Mouse (Mus musculus): ENCODE measurements at regions not wholly inside any gene's neighbourhood (a gene's known extent, or its start where the extent isn't known, plus 50 kb on each side); places are given as distances from the start of the nearest gene placed in this dataset.

- DNase-seq (ENCODE audit: low read depth, low spot score), result no peak
- no peak overlapping the region for H3K27ac ChIP-seq (ENCODE audit: control insufficient read depth, low read depth, low read length)
- no peak overlapping the region for H3K9ac ChIP-seq (ENCODE audit: control insufficient read depth, low read depth, low read length, poor library complexity, severe bottlenecking)
- H3K36me3 ChIP-seq (ENCODE audit: control insufficient read depth in 1 of 2, insufficient read depth in 2 of 2, low read length in 2 of 2), result no peaks in the 10 kb centered on the region
- no peak for TF ChIP-seq USF1 (IDR thresholded peaks at IDR 0.05; ENCODE audit: low read depth, low read length)
- TF ChIP-seq ZNF384 (IDR thresholded peaks at IDR 0.05; ENCODE audit: low read depth, low read length), result no peak
- TF ChIP-seq KAT2A (conservative IDR thresholded peaks at IDR 0.05; ENCODE audit: low read depth, low read length), result no peak
- TF ChIP-seq JUND (IDR thresholded peaks at IDR 0.05; ENCODE audit: low read depth, low read length), result no peak
- TF ChIP-seq MAFK (IDR thresholded peaks at IDR 0.05; ENCODE audit: borderline replicate concordance, low read depth, low read length), result no peak
- no peak for TF ChIP-seq CHD2 (IDR thresholded peaks at IDR 0.05; ENCODE audit: low read length)
- TF ChIP-seq GABPA (IDR thresholded peaks at IDR 0.05; ENCODE audit: low read depth, low read length), result no peak
- TF ChIP-seq MYC (IDR thresholded peaks at IDR 0.05; ENCODE audit: low read depth, low read length), result no peak
- TF ChIP-seq ETS1 (IDR thresholded peaks at IDR 0.05; ENCODE audit: low read depth, low read length), result no peak
- TF ChIP-seq HCFC1 (IDR thresholded peaks at IDR 0.05; ENCODE audit: low read depth, low read length), result no peak
- no peak for TF ChIP-seq CHD1 (IDR thresholded peaks at IDR 0.05; ENCODE audit: low read depth, low read length)
- no peak for TF ChIP-seq NELFE (IDR thresholded peaks at IDR 0.05; ENCODE audit: low read depth, low read length)
- no peak for TF ChIP-seq MAX (IDR thresholded peaks at IDR 0.05; ENCODE audit: low read length)
- no peak for TF ChIP-seq MAZ (IDR thresholded peaks at IDR 0.05; ENCODE audit: low read depth, low read length)
- no peak for TF ChIP-seq POLR2A (IDR thresholded peaks at IDR 0.05; ENCODE audit: control insufficient read depth in 1 of 2, insufficient read depth in 1 of 2, low read depth in 1 of 2, low read length in 2 of 2, poor library complexity in 1 of 2)
- TF ChIP-seq ELF1 (IDR thresholded peaks at IDR 0.05; ENCODE audit: low read depth, low read length), result no peak
- no peaks in the 10 kb centered on the region for H3K4me1 ChIP-seq (ENCODE audit: control insufficient read depth in 1 of 2, insufficient read depth in 2 of 2, low read length in 2 of 2)
- H3K9me3 ChIP-seq (replicated peaks; ENCODE audit: insufficient read depth, low read length), result no peaks in the 10 kb centered on the region
- no peaks in the 10 kb centered on the region for H3K79me2 ChIP-seq (ENCODE audit: control insufficient read depth, insufficient read depth, low read length, poor library complexity)
- no peaks in the 10 kb centered on the region for H3K27me3 ChIP-seq (ENCODE audit: control insufficient read depth in 1 of 2, insufficient read depth in 2 of 2, low read length in 2 of 2)
- no peak overlapping the region for H3K4me3 ChIP-seq (ENCODE audit: control insufficient read depth in 1 of 2, insufficient read depth in 1 of 2, low read depth in 2 of 2, low read length in 2 of 2)
These were observed 117.9 kb upstream of the Pbx1 start for GRCm38 (mm10) chr1:168549807-168550435.

- Histone ChIP-seq H3K9ac (ENCODE audit: control insufficient read depth, low read depth, low read length, poor library complexity, severe bottlenecking) (no peak overlapping the region), H3K79me2 (ENCODE audit: control insufficient read depth, insufficient read depth, low read length, poor library complexity) (no peaks in the 10 kb centered on the region), H3K9me3 (replicated peaks; ENCODE audit: insufficient read depth, low read length) (no peaks in the 10 kb centered on the region), H3K27me3 (ENCODE audit: control insufficient read depth in 1 of 2, insufficient read depth in 2 of 2, low read length in 2 of 2) (no peaks in the 10 kb centered on the region), H3K27ac (ENCODE audit: control insufficient read depth, low read depth, low read length) (no peak overlapping the region), H3K36me3 (ENCODE audit: control insufficient read depth in 1 of 2, insufficient read depth in 2 of 2, low read length in 2 of 2) (no peaks in the 10 kb centered on the region), H3K4me3 (ENCODE audit: control insufficient read depth in 1 of 2, insufficient read depth in 1 of 2, low read depth in 2 of 2, low read length in 2 of 2) (no peak overlapping the region), H3K4me1 (ENCODE audit: control insufficient read depth in 1 of 2, insufficient read depth in 2 of 2, low read length in 2 of 2) (no peaks in the 10 kb centered on the region)
- DNase-seq (ENCODE audit: low read depth, low spot score), result no peak
- TF ChIP-seq NELFE (IDR thresholded peaks at IDR 0.05; ENCODE audit: low read depth, low read length), result no peak
- no peak for TF ChIP-seq ETS1 (IDR thresholded peaks at IDR 0.05; ENCODE audit: low read depth, low read length)
- no peak for TF ChIP-seq POLR2AphosphoS5 (IDR thresholded peaks at IDR 0.05; ENCODE audit: borderline replicate concordance, low read depth, low read length)
- no peak for TF ChIP-seq ELF1 (IDR thresholded peaks at IDR 0.05; ENCODE audit: low read depth, low read length)
- no peak for TF ChIP-seq KAT2A (conservative IDR thresholded peaks at IDR 0.05; ENCODE audit: low read depth, low read length)
- no peak for TF ChIP-seq EP300 (IDR thresholded peaks at IDR 0.05; ENCODE audit: low read depth in 1 of 2, low read length in 2 of 2)
- TF ChIP-seq E2F4 (IDR thresholded peaks at IDR 0.05; ENCODE audit: borderline replicate concordance, low read depth, low read length), result no peak
These were observed 114.1 kb upstream of the Pbx1 start for GRCm38 (mm10) chr1:168546156-168546555.

Data from MEL (cell line).